Mouse (Mus musculus) lung, postnatal 36 days (tissue): Measurements from ENCODE around the gene Ropn1l.

Source experiments
- DNase-seq: peaks from one replicate; pipeline ENCODE4 v3.0.0; 2022; ENCODE audit warnings: mixed read lengths

The Ropn1l gene

GRCm38 (mm10) chr15:31453098-31453916 is at the start of gene Ropn1l:
Gene Ropn1l (minus strand): TSS chr15:31453737.
- DNase-seq = peak; percentile 96

GRCm38 (mm10) chr15:31502996-31503395 is 49.5 kb upstream of the Ropn1l start:
- DNase-seq = no peak

- no peak for DNase-seq
These were observed 48.8 kb upstream of the Ropn1l start for GRCm38 (mm10) chr15:31502313-31502712.

- DNase-seq = peak; percentile 14
These were observed 41.3 kb upstream of the Ropn1l start for GRCm38 (mm10) chr15:31494803-31495202.

GRCm38 (mm10) chr15:31494310-31494709 is 40.8 kb upstream of the Ropn1l start:
- DNase-seq = no peak

GRCm38 (mm10) chr15:31487407-31487806 is 33.9 kb upstream of the Ropn1l start:
- DNase-seq = no peak

GRCm38 (mm10) chr15:31476678-31477077 is 23.1 kb upstream of the Ropn1l start:
- no peak for DNase-seq

- DNase-seq = peak; percentile 34
These were observed 19.4 kb upstream of the Ropn1l start for GRCm38 (mm10) chr15:31472645-31473574.

GRCm38 (mm10) chr15:31471529-31471928 is 18.0 kb upstream of the Ropn1l start:
- DNase-seq = no peak

- no peak for DNase-seq
These were observed 16.0 kb upstream of the Ropn1l start for GRCm38 (mm10) chr15:31469497-31469896.

- DNase-seq = no peak
These were observed 15.3 kb upstream of the Ropn1l start for GRCm38 (mm10) chr15:31468806-31469205.

GRCm38 (mm10) chr15:31466749-31467148 is 13.2 kb upstream of the Ropn1l start:
- DNase-seq = no peak

GRCm38 (mm10) chr15:31466295-31466694 is 12.8 kb upstream of the Ropn1l start:
- no peak for DNase-seq

GRCm38 (mm10) chr15:31465806-31466205 is 12.3 kb upstream of the Ropn1l start:
- DNase-seq = no peak

GRCm38 (mm10) chr15:31460571-31460970 is 7.0 kb upstream of the Ropn1l start:
- DNase-seq = peak; percentile 25

GRCm38 (mm10) chr15:31458081-31458480 is 4.5 kb upstream of the Ropn1l start:
- DNase-seq = no peak

GRCm38 (mm10) chr15:31456381-31456780 is 2.8 kb upstream of the Ropn1l start:
- DNase-seq = peak; percentile 65

- no peak for DNase-seq
These were observed 1.3 kb upstream of the Ropn1l start for GRCm38 (mm10) chr15:31454861-31455295.

GRCm38 (mm10) chr15:31454096-31454860 is 741 bp upstream of the Ropn1l start:
- no peak for DNase-seq

- peak; percentile 60 for DNase-seq
These were observed 1.0 kb downstream of the Ropn1l start for GRCm38 (mm10) chr15:31452336-31453097.

GRCm38 (mm10) chr15:31449772-31450171 is 3.8 kb downstream of the Ropn1l start:
- no peak for DNase-seq

- DNase-seq = peak; percentile 77
These were observed 6.4 kb downstream of the Ropn1l start for GRCm38 (mm10) chr15:31447121-31447520.
